Mouse (Mus musculus) kidney, postnatal 25 days (tissue): ENCODE data around the gene Hamp.
"Not testable (repeated sequence)": the region's sequence is repeated elsewhere in the genome, so short reads cannot be mapped to it uniquely, and the experiment has no call there.

ENCODE experiments used
- DNase-seq, 2 experiments: peaks; one replicate each; pipeline ENCODE4 v3.0.0; 2021; ENCODE audit warnings: mixed read lengths in 2 of 2

The Hamp gene

DNA sequence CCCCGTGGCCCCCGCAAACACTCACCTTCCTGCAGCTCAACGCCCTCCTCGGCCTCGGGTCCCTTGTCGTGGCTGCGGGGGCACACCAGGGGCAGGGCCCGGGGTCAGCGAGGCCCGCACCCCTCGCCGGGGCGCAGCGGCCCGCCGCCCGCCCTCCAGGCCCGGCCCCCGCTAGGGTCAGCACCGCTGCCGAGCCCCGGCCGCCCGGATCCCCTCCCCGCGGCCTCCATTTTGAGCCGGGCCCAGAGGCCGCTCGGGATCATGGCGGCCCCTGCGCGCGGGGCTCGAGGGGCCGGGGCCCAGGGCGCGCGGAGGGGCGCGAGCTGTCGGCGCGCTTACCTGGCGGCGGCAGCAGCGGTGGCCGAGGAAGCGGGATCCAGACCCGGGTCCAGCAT lies 12.5 kb upstream of the Hamp start:
- DNase-seq: peak in 1 of 2 experiments; percentile 29

DNA sequence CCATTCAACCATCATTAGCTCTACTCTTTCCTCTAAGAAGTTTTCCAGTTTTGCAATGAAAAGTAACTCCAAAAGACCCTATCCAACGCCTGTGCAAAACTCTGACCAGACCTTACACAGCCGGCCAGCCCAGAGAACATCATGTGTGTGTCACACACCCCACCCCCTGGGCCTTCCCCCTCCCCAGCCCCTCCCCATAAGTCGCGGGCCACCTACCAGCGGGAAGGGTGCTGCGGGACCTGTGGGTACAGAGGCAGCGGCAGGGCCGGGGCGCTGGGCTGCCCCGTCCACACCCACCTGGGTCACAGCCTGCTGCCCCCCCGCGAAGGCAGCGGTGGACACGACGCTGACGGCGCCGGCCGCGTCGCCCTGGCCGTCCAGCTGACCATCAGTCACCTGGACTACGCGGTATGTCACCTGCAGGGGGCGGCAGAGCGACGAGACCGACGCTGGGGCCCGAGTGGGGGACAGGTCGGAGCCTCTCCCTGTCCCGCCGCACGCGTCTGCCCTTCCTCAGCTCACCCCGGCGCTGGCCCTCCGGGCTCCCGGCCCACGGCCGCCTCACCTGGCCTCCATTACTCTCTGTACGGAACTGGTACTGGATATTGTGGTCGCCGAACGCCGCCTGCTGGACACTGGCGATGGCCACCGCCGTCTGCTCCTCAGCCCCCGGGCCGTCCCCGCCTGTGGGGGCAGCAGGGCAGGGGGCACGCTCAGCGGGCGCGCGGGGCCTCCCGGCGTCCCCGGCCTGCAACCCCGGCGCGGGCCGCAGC lies 11.9 kb upstream of the Hamp start:
- peak; percentile 94 to 95 for DNase-seq

DNA sequence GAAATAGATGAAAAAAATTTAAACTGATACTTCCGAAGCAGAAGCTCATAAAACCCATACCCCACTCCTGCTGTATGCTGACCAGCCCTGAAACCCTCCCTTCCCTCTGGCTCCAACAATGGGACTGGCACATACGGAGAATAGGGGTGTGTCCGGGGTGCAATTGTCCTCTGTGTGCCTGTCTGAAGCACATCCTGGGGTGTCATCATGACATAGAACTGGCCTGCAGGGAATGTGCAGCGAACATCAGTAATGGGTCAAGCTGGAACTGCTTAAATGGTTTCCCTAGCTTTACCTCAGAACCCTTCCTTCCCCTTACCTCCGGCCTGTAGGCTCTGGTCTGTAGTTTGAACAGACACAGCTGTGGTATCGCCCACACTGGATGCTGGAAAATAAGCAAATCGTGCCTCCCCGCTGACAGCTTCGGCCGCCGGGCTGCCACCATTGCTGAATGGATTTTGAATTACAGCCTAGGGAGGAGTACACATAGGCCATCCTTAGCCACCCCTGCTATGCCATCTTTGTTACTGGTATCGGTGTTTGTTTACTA lies 11.2 kb upstream of the Hamp start:
- no peak for DNase-seq

DNA sequence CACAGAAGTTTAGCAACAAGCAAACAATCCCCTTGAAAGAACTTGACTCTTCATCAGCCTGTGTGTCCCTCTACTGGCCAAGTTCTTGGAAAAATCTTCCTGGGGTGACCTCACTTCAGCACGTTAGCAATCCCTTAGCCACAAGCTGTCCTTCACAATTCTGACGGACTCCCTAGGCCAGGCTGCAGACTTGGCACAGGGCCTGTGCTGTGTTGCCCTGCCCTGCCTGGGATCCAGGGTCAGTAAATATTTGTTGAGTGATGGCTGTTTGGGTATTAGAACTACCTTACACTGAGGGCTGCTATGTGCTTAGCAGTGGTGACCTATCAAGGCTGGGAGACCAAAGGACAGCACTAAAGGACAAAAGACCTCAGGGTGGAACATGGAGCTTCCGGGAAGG lies 10.2 kb upstream of the Hamp start:
- peak in 1 of 2 experiments; percentile 47 for DNase-seq

DNA sequence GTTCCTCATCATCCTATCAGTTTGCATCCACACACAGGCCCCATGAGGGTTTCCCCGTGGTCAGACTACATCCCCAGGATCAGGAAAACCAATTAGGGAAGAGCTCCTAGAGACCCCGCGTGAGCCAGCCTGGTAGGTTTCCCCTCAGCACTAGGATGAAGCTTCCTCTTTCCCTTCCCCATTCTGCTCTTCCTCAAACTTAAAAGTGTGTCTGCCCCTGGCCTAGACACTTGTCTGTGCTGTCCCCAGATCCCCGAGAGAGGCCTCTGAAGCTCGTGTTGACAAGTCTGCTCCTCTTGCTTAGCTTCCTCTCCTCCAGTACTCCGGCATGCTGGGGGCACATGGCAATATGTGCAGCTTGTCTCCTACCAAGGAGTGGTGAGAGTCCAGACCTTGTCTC lies 9.6 kb upstream of the Hamp start:
- DNase-seq: peak in 1 of 2 experiments; percentile 35

DNA sequence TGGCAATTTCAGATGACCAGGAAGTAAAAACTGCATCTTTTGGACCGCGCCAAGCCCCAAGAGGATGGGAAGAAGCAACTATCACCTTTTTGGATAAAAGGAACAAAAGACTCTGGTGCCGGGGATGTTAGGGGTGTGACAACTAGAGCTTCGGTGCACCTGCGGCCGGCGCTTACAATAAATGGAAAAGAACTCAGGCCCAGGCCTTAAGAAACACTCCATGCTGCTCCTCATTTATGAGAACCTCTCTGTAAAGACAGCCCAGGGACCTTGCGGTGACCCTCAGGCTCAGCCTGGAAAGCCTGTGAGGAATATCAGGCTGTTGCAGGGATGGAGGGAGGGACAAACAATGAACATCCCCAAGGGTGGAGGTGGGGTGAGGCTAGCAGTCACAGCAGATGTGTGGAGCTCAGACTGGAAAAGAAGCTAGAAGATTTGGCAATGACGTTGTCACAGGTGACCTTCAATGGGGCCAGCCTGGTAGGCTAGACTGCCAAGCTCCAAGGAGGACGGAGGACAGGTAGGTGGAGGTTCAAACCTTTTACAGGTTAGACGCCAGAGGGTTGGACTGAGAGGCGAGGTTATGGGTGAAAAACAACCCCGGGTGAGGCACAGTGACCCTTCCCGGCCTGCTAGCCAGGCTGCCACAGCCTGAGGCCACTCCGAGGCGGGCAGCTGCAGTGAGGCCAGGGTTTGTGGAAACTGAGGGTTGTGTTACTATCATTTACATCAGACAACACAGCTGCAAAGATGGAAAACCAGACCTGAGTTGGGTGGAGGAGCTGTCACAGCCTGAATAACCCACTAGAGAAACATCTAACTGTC lies 8.8 kb upstream of the Hamp start:
- peak in 1 of 2 experiments; percentile 34 for DNase-seq

DNA sequence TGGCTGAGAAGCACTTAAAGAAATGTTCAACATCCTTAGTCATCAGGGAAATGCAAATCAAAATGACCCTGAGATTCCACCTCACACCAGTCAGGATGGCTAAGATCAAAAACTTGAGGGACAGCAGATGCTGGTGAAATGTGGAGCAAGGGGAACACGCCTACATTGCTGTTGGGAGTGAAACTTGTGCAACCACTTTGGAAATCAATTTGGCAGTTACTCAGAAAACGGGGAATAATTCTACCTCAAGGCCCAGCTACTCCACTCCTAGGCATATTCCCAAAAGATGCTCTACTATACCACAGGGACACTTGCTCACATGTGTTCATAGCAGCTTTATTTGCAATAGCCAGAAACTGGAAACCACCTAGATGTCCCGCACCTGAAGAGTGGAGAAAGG lies 6.1 kb upstream of the Hamp start:
- DNase-seq: not testable (repeated sequence)

DNA sequence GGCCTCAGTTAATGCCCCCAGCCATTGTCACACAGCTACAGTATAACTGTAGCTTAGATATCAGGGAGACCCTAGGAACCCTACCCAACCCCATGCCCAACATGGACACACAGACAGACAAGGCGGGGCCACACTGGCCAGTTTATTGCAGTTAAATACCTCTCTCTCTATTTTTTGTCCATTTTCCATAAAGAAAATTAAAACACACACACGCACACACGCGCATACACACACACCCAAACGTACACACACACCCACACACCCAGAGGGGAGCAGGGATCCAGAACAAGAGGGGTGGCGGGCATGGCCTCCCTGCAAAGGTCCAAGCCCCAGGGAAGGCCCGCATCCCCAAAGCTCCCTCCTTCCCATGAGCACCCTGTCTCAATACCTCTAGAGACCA lies 2.0 kb upstream of the Hamp start:
- DNase-seq: no peak

DNA sequence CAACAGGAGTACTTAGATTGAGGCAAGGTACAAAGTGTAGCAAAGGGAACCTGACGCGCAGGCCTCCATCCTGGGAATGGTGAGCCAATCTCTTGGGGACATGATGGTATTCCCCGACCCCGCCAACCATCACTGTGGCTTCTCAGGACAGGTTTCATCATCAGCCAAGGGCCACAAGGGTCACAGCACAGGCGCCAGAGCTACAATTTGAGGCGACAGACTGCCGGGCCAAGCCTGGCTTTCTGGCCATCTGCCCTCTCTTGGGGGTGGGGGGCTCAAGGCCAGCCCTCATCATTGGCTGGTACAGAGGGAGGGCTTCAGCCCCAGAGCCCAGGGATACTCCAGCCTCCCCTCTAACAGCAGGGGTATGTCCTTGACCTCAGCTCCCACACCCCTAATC lies 1.6 kb upstream of the Hamp start:
- DNase-seq: not testable (repeated sequence)

DNA sequence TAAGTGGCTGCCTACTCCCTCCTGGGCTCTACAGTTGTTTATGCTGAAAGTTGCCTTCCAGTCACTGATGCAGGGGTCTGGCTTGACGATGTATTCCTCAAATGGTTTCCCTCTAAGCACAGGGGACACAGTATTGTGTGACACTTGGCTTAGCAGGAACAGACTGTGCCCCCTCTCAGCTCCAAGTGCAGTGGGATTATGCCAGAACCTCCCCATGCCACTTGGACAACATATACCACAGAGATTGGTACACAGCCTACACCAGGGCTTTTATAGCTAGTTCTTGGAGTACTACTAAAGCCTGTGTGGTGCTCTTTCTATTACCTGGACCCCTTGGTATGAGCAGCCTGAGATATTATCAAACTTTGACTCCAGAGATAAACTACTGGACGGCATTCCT lies 874 bp upstream of the Hamp start:
- DNase-seq: not testable (repeated sequence)

DNA sequence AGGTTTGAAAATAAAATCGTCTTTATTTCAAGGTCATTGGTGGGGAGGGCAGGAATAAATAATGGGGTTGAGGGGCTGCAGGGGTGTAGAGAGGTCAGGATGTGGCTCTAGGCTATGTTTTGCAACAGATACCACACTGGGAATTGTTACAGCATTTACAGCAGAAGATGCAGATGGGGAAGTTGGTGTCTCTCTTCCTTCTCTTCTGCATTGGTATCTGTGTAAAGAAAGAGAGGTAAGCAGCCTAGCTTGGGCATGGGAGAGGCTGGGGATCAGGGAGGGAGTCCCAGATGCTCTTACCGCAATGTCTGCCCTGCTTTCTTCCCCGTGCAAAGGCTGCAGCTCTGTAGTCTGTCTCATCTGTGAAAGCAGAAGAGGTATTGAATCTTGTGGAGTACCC lies 1.5 kb downstream of the Hamp start:
- DNase-seq: not testable (repeated sequence)

DNA sequence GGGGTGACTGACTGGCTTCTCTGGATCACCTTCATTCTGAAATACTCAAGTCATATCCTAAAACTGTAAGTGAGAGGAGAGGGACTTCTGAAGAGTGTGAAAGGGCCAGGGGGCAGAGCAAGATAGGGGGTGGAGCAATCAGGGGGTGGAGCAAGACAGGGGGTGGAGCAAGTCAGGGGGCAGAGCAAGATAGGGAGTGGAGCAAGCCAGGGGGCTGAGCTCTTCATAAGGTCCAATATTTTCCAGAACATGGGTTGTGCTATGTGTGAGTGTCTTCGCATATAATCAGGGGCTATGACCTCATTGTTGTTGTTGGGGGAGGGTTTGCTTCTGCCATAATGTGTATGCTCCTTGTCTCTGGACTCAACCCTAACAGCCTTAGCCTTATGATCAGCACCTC lies 3.8 kb downstream of the Hamp start:
- not testable (repeated sequence) for DNase-seq

DNA sequence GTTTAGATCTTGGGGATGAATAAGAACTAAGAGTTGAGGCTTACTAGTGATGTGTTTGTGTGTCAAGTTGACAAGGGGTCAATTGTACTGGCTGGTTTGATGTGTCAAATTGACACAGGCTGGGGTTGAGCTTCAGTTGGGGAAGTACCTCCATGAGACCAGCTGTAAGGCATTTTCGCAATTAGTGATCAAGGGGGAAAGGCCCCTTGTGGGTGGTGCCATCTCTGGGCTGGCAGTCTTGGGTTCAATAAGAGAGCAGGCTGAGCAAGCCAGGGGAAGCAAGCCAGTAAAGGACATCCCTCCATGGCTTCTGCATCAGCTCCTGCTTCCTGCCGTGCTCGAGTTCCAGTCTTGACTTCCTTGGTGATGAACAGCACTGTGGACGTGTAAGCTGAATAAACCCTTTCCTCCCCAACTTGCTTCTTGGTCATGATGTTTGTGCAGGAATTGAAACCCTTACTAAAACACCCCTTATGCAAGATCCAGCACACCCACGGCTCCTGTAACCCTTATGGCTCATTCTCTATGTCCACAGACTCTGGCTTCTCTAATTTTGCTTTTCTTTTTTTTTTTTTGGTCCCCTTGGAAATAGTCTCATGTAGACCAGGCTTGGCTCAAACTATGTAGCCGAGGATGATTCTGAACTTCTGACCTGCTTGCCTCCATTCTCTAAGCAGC lies 8.3 kb downstream of the Hamp start:
- DNase-seq: not testable (repeated sequence)

DNA sequence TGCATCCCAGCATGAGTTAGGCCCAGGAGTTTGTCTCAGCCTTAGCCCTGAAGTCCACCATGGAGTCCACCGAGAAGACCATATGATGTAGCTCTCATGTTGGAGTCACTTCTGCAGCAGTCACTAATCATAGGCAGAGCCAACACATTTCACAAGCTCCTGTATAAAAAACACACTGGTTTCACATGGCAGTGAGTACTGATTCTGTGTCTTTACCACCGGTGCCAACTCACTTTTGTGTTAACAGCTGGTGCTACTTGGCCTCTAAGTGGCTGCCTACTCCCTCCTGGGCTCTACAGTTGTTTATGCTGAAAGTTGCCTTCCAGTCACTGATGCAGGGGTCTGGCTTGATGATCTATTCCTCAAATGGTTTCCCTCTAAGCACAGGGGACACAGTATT lies 19.3 kb downstream of the Hamp start, which contains the start of gene Hamp2:
Gene Hamp2, minus strand, starts transcription at position 101 of the 400 bp plus-strand sequence.
- DNase-seq: not testable (repeated sequence)

DNA sequence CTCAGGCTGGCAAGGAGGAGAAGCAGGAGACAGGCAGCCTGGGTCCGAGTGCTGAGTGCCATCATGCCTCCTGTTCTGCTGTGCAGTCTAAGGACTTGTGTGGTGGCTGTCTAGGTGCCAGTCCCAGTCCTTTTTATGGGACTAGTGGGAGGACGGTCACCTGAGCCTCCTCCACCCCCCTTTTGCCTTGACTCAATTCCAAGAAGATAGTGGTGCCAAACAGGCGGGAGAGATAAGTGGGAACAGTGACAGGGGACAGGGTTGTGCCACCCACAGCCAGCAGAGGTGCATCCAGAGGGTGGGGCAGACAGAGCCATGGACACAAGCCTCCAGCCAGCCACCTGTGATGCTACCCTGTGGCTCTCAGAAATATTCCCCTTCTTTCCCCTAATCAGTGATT lies 19.8 kb downstream of the Hamp start:
- DNase-seq: no peak

DNA sequence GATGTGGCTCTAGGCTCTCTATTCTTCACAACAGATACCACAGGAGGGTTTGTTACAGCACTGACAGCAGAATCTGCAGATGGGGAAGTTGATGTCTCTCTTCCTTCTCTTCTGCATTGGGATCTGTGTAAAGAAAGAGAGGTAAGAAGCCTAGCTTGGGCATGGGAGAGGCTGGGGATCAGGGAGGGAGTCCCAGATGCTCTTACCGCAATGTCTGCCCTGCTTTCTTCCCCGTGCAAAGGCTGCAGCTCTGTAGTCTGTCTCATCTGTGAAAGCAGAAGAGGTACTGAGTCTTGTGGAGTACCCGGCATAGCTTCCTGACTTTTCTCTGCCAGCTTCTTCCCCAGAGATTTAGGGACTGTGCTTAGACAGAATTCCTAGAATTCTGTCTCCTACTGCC lies 21.3 kb downstream of the Hamp start:
- DNase-seq: not testable (repeated sequence)

DNA sequence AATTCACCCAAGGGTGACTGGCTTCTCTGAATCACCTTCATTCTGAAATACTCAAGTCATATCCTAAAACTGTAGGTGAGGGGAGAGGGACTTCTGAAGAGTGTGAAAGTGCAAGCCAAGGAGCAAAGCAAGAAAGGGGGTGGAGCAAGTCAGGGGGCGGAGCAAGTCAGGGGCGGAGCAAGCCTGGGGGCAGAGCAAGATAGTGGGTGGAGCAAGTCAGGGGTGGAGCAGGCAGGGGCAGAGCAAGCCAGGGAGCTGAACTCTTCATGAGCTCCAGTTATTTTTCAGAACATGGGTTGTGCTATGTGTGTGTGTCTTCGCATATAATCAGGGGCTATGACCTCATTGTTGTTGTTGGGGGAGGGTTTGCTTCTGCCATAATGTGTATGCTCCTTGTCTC lies 23.6 kb downstream of the Hamp start:
- no peak for DNase-seq

DNA sequence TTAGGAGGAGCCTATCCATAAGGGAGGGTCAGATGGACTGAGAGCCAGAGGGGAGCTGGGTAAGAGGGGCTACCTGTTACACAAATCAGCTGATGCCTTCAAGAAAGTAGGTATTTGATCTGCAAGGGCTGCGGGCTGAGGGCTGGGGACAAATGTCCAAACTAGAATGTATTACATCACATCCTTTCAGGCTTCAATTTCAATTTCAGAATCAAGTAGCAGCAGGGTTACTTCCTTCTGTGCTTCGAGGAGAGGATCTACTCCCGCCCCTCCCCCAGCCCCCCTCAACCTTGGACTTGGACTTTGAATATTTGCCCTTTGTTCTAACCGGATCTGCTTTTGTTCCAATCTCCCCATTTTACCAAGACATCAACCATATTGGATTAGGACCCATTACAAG lies 26.6 kb downstream of the Hamp start:
- DNase-seq: no peak

DNA sequence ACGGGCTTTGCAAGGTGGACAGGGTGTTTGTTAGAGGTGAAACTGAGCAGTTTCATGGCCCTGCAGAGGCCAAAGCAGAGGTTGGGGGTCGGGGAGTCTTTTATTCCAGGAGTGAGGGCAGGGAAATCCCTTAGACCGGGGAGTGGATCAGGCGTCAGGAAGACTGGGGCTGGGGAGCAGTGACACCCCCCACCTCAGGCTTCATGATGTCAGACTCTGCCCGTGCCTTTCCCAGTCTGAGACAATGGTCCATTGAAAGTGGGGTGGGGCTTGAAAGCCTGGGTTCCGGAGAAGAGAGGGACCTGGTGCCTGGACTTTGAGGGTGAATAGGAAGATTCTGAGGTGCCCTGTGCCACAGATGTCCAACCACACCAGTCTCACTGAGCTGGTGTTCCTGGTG lies 27.1 kb downstream of the Hamp start:
- no peak for DNase-seq

DNA sequence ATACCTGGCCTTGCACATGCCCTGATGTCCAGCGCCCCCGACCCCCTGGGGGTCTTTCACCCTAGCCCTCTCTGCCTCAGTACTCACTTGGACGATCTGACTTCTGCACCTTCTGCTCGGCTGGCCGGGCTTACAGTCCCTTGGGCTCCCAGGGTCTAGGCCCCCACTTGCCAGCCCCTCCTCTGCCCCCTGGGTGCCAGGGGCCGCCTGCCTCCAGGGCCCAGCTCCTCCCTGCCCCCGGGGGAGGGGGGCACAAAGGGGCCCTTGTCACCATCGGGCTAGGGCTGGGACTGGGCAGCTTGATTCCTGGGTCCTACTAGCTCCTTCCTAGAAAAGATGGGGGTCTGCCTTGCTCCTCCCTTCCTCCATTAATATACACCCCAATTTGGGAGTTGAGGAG lies 29.1 kb downstream of the Hamp start, which contains the start of gene Mag:
Gene Mag, minus strand, starts transcription at position 142 of the 400 bp plus-strand sequence.
- DNase-seq: no peak

DNA sequence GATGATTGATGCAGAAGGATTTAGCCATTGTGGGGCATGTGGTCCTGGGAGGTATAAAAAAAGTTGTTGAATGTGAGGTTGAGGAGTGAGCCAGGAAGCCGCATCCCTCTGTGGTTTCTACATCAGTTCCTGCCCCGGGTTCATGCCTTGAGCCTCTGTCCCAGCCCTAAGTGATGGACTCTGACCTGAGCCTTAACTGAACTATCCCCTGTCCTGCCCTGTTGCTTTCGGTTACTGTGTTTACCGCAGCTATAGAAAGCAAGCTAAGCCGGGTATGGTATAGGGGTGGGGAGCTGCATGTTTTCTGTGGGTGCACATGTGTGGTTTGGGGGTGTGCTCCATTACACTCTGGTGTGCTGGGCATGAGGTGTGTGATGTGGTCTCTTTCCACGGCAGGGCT lies 34.1 kb downstream of the Hamp start:
- no peak for DNase-seq

DNA sequence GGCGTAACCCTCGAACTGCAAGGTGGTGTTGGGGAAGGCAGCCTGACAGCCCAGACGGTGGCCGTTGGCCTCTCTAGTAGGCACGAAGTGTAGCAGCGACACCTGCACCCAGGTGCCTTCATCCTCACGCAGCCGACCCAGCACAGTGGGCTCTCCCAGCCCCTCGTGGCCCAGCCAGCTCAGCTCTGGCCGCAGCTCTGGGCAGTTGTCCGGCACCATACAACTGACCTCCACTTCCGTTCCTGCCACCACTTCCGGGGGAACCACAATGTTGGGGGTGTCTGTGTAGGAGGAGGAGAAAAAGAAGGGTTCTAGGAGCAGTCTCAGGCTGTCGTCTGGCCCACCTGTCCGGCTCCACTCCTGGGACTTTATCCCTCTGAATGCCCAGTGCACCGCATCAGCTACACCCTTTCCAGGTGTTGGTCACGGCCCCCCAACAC lies 34.8 kb downstream of the Hamp start:
- DNase-seq: no peak
